Mouse (Mus musculus) ES-E14 (cell line): ENCODE measurements around the gene Kif18b.

Source experiments
- CHD2 ChIP-seq: IDR thresholded peaks from 2 replicates; pipeline ENCODE4 v1.6.1; 2014; ENCODE audit warnings: mild to moderate bottlenecking, low read depth, low read length, inconsistent platforms
- HCFC1 ChIP-seq: IDR thresholded peaks from 2 replicates; pipeline ENCODE4 v1.6.1; 2012; ENCODE audit warnings: low read length, inconsistent platforms, borderline replicate concordance; ENCODE audit not compliant: insufficient read depth
- MAFK ChIP-seq: IDR thresholded peaks from 2 replicates; pipeline ENCODE4 v1.6.1; 2014; ENCODE audit warnings: mild to moderate bottlenecking, low read depth, low read length, inconsistent platforms; ENCODE audit not compliant: insufficient read depth
- ZC3H11A ChIP-seq: IDR thresholded peaks from 2 replicates; pipeline ENCODE4 v1.6.1; 2012; ENCODE audit warnings: low read depth, mild to moderate bottlenecking, inconsistent platforms, low read length, borderline replicate concordance
- ZNF384 ChIP-seq: IDR thresholded peaks from 2 replicates; pipeline ENCODE4 v1.6.1; 2012; ENCODE audit warnings: low read depth, low read length, inconsistent platforms

DNA sequence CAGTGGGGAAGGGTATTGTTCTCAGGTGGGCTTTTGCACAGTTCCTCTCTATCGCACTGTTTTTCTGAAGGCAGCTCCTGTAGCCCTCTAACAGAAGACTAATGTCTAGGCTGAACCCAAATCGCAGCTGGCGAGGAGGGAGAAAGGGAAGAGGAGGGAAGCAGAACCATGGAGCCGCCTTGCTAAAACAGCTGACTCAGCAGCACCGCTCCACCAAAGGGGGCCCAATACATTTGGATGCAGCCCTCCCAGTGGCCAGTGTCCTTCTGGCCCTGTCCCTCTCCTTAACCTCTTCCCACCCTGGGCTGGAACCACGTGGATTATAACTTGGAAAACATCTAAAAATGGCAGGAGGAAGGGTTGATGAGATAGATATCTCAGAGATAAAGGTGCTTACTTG, 16.3 kb upstream of the Kif18b start:
- TF ChIP-seq HCFC1 (no peak), ZC3H11A (no peak), MAFK (peak; percentile 93), CHD2 (no peak), ZNF384 (no peak)
